Mouse (Mus musculus) hematopoietic stem cell, adult 5-6 weeks (primary cell): ENCODE measurements at regions not wholly inside any gene's neighbourhood (a gene's known extent, or its start where the extent isn't known, plus 50 kb on each side); places are given as distances from the start of the nearest gene placed in this dataset.
A peak's percentile ranks its signal among the peaks of the same experiment; 100 is the strongest.

Source experiments
- ATAC-seq, 2 experiments: fragments of 125-278 bp in 1 of 2; replicated peaks in 1 of 2; 2 replicates each; pipeline ENCODE4 v1.8.0; 2016 to 2017; ENCODE audit warnings: inconsistent platforms in 2 of 2, mild to moderate bottlenecking in 2 of 2, moderate number of reproducible peaks in 2 of 2, low read depth in 1 of 2, moderate TSS enrichment in 1 of 2; ENCODE audit not compliant: low FRiP score in 2 of 2, poor library complexity in 2 of 2, severe bottlenecking in 2 of 2, insufficient read depth in 1 of 2, low TSS enrichment in 1 of 2

- ATAC-seq, result no peak
Measured at GRCm38 (mm10) chr5:118815783-118816182, 255.3 kb downstream of the Med13l start.

- ATAC-seq, result no peak
Measured at GRCm38 (mm10) chr5:118818294-118818693, 257.8 kb downstream of the Med13l start.

- ATAC-seq, result no peak
Measured at GRCm38 (mm10) chr5:118824791-118825190, 264.3 kb downstream of the Med13l start.

- ATAC-seq, result no peak
Measured at GRCm38 (mm10) chr5:118829031-118829698, 268.7 kb downstream of the Med13l start.

- ATAC-seq, result no peak
Measured at GRCm38 (mm10) chr5:118832701-118833100, 272.2 kb downstream of the Med13l start.

GRCm38 (mm10) chr5:118834129-118834528, 273.6 kb downstream of the Med13l start:
- no peak for ATAC-seq

GRCm38 (mm10) chr5:118837001-118837400, 276.5 kb downstream of the Med13l start:
- ATAC-seq, result no peak

- no peak for ATAC-seq
Measured at GRCm38 (mm10) chr5:118838421-118838820, 277.9 kb downstream of the Med13l start.

- ATAC-seq, result no peak
Measured at GRCm38 (mm10) chr5:118839916-118840315, 279.4 kb downstream of the Med13l start.

- no peak for ATAC-seq
Measured at GRCm38 (mm10) chr5:118841210-118842016, 280.9 kb downstream of the Med13l start.

- ATAC-seq, result no peak
Measured at GRCm38 (mm10) chr5:118842017-118842396, 281.5 kb downstream of the Med13l start.

- no peak for ATAC-seq
Measured at GRCm38 (mm10) chr5:118857001-118857400, 296.5 kb downstream of the Med13l start.

- no peak for ATAC-seq
Measured at GRCm38 (mm10) chr5:118861143-118861847, 300.8 kb downstream of the Med13l start.

GRCm38 (mm10) chr5:118867511-118867910, 307.0 kb downstream of the Med13l start:
- no peak for ATAC-seq

GRCm38 (mm10) chr5:118869330-118869729, 308.9 kb downstream of the Med13l start:
- ATAC-seq, result peak in 1 of 2 experiments; percentile 39; a peak in 2 of 4 replicates

- ATAC-seq, result no peak
Measured at GRCm38 (mm10) chr5:118873871-118874270, 313.4 kb downstream of the Med13l start.

- ATAC-seq, result no peak
Measured at GRCm38 (mm10) chr5:118875096-118875637, 314.7 kb downstream of the Med13l start.
